Mouse (Mus musculus): Measurements from ENCODE around the gene Olfr167. TPM values are rescaled to one million over a fixed set of nuclear protein-coding genes. Genes with fewer than 3 reads are reported as not detected.
"Not testable (repeated sequence)": the region's sequence is repeated elsewhere in the genome, so short reads cannot be mapped to it uniquely, and the experiment has no call there.

The Olfr167 gene
- not detected in 2 replicates for total RNA-seq (2015)
- not detected in 2 replicates for total RNA-seq (2017)

DNA sequence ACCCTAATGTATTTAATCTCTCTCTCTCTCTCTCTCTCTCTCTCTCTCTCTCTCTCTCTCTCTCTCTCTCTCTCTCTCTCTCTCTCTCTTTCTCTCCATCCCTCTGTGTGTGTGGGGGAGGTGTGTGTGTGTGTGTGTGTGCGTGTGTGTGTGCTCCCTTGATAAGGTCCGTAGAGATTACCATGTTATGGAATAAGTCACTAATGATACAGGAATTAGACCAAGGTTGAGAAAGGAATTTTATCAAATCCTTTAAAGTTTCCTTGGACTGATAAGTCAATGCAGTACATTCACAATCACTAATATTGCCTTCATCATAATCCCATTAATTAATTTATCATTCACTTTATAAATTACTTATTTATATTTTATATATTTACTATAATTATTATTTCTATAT lies at the start of gene Olfr167:
Gene Olfr167 (minus strand): TSS at position 101 of the 400 bp plus-strand sequence.
- ATAC-seq (ENCODE audit: poor library complexity, severe bottlenecking), result no peak

GRCm38 (mm10) chr16:19571709-19572108 lies 49.6 kb upstream of the Olfr167 start, which contains the start of gene Olfr169:
TSS of gene Olfr169 (minus strand) at chr16:19571809.
- not testable (repeated sequence) for ATAC-seq (ENCODE audit: poor library complexity, severe bottlenecking)

GRCm38 (mm10) chr16:19553429-19553828 lies 31.4 kb upstream of the Olfr167 start:
- not testable (repeated sequence) for ATAC-seq (ENCODE audit: poor library complexity, severe bottlenecking)

GRCm38 (mm10) chr16:19552246-19552645 lies 30.2 kb upstream of the Olfr167 start:
- not testable (repeated sequence) for ATAC-seq (ENCODE audit: poor library complexity, severe bottlenecking)

DNA sequence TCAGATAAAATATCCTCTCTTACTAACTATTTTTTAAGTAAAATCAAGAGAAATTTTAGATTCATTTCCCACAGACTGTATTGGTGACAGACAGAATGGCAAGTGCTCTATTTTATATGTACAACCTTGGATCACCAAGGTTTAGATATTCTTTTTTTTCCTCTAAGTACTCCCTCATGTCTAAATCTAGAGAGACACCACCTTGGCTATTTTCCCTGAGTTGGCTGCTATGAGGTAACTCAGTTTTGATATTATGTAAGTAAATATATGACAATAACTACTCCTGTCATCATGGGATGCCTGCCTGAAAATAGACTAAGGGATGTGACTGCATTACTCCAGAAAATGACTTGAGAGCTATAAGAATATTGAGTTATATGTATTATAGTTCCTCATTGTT lies 13.4 kb upstream of the Olfr167 start, which contains the start of gene Olfr168:
Gene Olfr168 (minus strand): TSS at position 101 of the 400 bp plus-strand sequence.
- ATAC-seq (ENCODE audit: poor library complexity, severe bottlenecking), result no peak

DNA sequence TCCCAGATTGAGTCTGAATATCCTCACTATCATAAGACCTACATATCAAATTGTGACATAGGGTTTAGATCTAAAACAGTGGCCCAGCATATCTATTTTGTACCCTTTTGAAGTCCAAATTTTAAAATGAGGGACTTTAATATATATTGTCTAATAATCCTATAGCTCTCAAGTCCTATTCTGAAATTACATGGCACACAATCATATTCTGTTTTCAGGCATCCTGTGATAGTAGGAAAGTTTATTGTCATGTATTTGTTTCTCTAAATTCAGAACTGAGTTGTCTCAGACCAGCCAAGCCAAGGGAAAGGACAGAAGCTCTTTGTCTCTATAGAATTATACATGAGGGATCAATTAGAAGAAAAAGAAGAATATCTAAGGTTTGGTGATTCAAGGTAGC lies 38.7 kb downstream of the Olfr167 start, which contains the start of gene Olfr166:
Gene Olfr166 (plus strand): TSS at position 301 of the 400 bp plus-strand sequence.
- ATAC-seq (ENCODE audit: poor library complexity, severe bottlenecking), result no peak

- no peak for ATAC-seq (ENCODE audit: poor library complexity, severe bottlenecking)
Observed at GRCm38 (mm10) chr16:19464365-19464764, 57.7 kb downstream of the Olfr167 start.

Other genes with a start within 250 kb of the Olfr167 start
- not detected in 2 replicates for gene Olfr164, start 208.2 kb downstream of the Olfr167 start, total RNA-seq (2015)
- not detected in 2 replicates for gene Olfr164, start 208.2 kb downstream of the Olfr167 start, total RNA-seq (2017)
- gene Olfr165, start 99.1 kb downstream of the Olfr167 start, total RNA-seq (2015), result not detected in 2 replicates
- gene Olfr165, start 99.1 kb downstream of the Olfr167 start, total RNA-seq (2017), result not detected in 2 replicates
- not detected in 2 replicates for gene Olfr166, start 38.6 kb downstream of the Olfr167 start, total RNA-seq (2015)
- 0.11 TPM in 1 of 2 replicates, not detected in the other for gene Olfr166, start 38.6 kb downstream of the Olfr167 start, total RNA-seq (2017)
- not detected in 2 replicates for gene Olfr168, start 13.3 kb upstream of the Olfr167 start, total RNA-seq (2015)
- not detected in 2 replicates for gene Olfr168, start 13.3 kb upstream of the Olfr167 start, total RNA-seq (2017)
- not detected in 2 replicates for gene Olfr169, start 49.5 kb upstream of the Olfr167 start, total RNA-seq (2015)
- not detected in 2 replicates for gene Olfr169, start 49.5 kb upstream of the Olfr167 start, total RNA-seq (2017)
- not detected in 2 replicates for gene Olfr170, start 89.6 kb upstream of the Olfr167 start, total RNA-seq (2015)
- not detected in 2 replicates for gene Olfr170, start 89.6 kb upstream of the Olfr167 start, total RNA-seq (2017)
- not detected in 2 replicates for gene Olfr171, start 107.7 kb upstream of the Olfr167 start, total RNA-seq (2015)
- not detected in 2 replicates for gene Olfr171, start 107.7 kb upstream of the Olfr167 start, total RNA-seq (2017)
- gene Lamp3, start 184.1 kb upstream of the Olfr167 start, total RNA-seq (2015), result not detected in 2 replicates
- not detected in 2 replicates for gene Lamp3, start 184.1 kb upstream of the Olfr167 start, total RNA-seq (2017)
- gene B3gnt5, start 237.9 kb upstream of the Olfr167 start, total RNA-seq (2015), result 3.4 and 3.6 TPM in 2 replicates
- gene B3gnt5, start 237.9 kb upstream of the Olfr167 start, total RNA-seq (2017), result 3.5 and 5.9 TPM in 2 replicates

All from megakaryocyte, adult 5-6 weeks (primary cell).